Mouse (Mus musculus) liver, embryonic 13.5 days (tissue): ENCODE results near the gene Mpnd. TPM values are rescaled to one million over a fixed set of nuclear protein-coding genes. Genes with fewer than 3 reads are reported as not detected.
A peak's percentile ranks its signal among the peaks of the same experiment; 100 is the strongest.

Experiments used
- ATAC-seq: fragments of 200-750 bp; cut with Nextera tagmentation; 2 replicates; pipeline ENCODE4 v1.8.0; 2017; ENCODE audit warnings: low read depth, mild to moderate bottlenecking, moderate number of reproducible peaks, moderate library complexity
- DNase-seq: peaks from one replicate; pipeline ENCODE4 v3.0.0; 2022
- H3K27ac ChIP-seq: fragments of 300-500 bp; sonication (generic); 2 replicates; pipeline ENCODE4 v1.5.1; 2015; ENCODE audit warnings: moderate library complexity, mild to moderate bottlenecking, inconsistent platforms
- H3K27me3 ChIP-seq: fragments of 300-500 bp; sonication (generic); 2 replicates; pipeline ENCODE4 v1.6.1; 2015; ENCODE audit warnings: mild to moderate bottlenecking, inconsistent platforms
- H3K36me3 ChIP-seq: fragments of 300-500 bp; sonication (generic); 2 replicates; pipeline ENCODE4 v1.6.1; 2015; ENCODE audit warnings: mild to moderate bottlenecking, inconsistent platforms
- H3K4me1 ChIP-seq: fragments of 300-500 bp; sonication (generic); replicated peaks from 2 replicates; pipeline ENCODE4 v1.6.1; 2015; ENCODE audit warnings: inconsistent platforms
- H3K4me2 ChIP-seq: fragments of 300-500 bp; sonication (generic); 2 replicates; pipeline ENCODE4 v1.6.1; 2015; ENCODE audit warnings: inconsistent platforms, mild to moderate bottlenecking, moderate library complexity
- H3K4me3 ChIP-seq: fragments of 300-500 bp; sonication (generic); replicated peaks from 2 replicates; pipeline ENCODE4 v1.5.1; 2015; ENCODE audit warnings: mild to moderate bottlenecking, inconsistent platforms
- H3K9ac ChIP-seq: fragments of 300-500 bp; sonication (generic); 2 replicates; pipeline ENCODE4 v1.6.1; 2015; ENCODE audit warnings: mild to moderate bottlenecking, inconsistent platforms
- H3K9me3 ChIP-seq: fragments of 300-500 bp; sonication (generic); replicated peaks from 2 replicates; pipeline ENCODE4 v1.6.1; 2016; ENCODE audit warnings: inconsistent platforms
- WGBS: fragments of 180-500 bp; shearing (Covaris S2); methylation state at CpG from one replicate; pipeline ENCODE4 v1.1.7; 2015; ENCODE audit not compliant: insufficient replicate concordance; 5-methylcytosine and 5-hydroxymethylcytosine counted together
- polyA plus RNA-seq: library from polyadenylated mRNA; unstranded; fragments of >200 nt; fragmentation: Nextera tagmentation; extraction: Ambion mirVana; gene quantifications from 2 replicates; pipeline ENCODE4 v1.2.1, GENCODE M21; 2015

The Mpnd gene
- polyA plus RNA-seq, 1 experiment from 2014 or later = 14.5 TPM

GRCm38 (mm10) chr17:55986030-55986961 lies 19.2 kb upstream of the Mpnd start, which contains the start of gene Fsd1:
Gene Fsd1 (plus strand): TSS chr17:55986509.
- H3K27me3 ChIP-seq = peaks cover 35% of the 10 kb centered on the region
- H3K27ac ChIP-seq = no peak within 1 kb of the TSS
- 9% methylated on average over 34 of the region's 35 CpGs for WGBS
- H3K4me3 ChIP-seq = no peak within 1 kb of the TSS
- DNase-seq (no peak), ATAC-seq (no peak)
- no peaks in the 10 kb centered on the region for H3K9me3 ChIP-seq
- H3K4me2 ChIP-seq = peak within 1 kb of the TSS; percentile 15; the same call in 1 of the 2 replicates
- H3K9ac ChIP-seq = no peak within 1 kb of the TSS
- 0 out of 2 replicates have a peak, but pooled peaks cover 3% of the 10 kb centered on the region for H3K4me1 ChIP-seq
- no peaks in the 10 kb centered on the region for H3K36me3 ChIP-seq

- Histone ChIP-seq H3K4me3 (no peak overlapping the region), H3K27ac (no peak overlapping the region), H3K4me1 (0 out of 2 replicates have a peak, but pooled peaks cover 3% of the 10 kb centered on the region), H3K36me3 (no peaks in the 10 kb centered on the region), H3K9ac (no peak overlapping the region), H3K27me3 (peaks cover 28% of the 10 kb centered on the region), H3K4me2 (no peak overlapping the region), H3K9me3 (no peaks in the 10 kb centered on the region)
- WGBS = 57% methylated on average over 8 of the region's 8 CpGs
- ATAC-seq (no peak), DNase-seq (no peak)
Measured at GRCm38 (mm10) chr17:55990278-55990898, 15.1 kb upstream of the Mpnd start.

- Histone ChIP-seq H3K36me3 (no peaks in the 10 kb centered on the region), H3K9me3 (no peaks in the 10 kb centered on the region), H3K4me3 (no peak overlapping the region), H3K9ac (no peak overlapping the region), H3K27me3 (peaks cover 10% of the 10 kb centered on the region), H3K4me2 (no peak overlapping the region), H3K27ac (no peak overlapping the region), H3K4me1 (peaks cover 8% of the 10 kb centered on the region; the same call in 1 of the 2 replicates)
- DNase-seq = no peak
- ATAC-seq = no peak
- 68% methylated on average over 15 of the region's 15 CpGs for WGBS
Measured at GRCm38 (mm10) chr17:55996007-55996406, 9.5 kb upstream of the Mpnd start.

GRCm38 (mm10) chr17:55999794-56000499 lies 5.6 kb upstream of the Mpnd start:
- Histone ChIP-seq H3K9ac (no peak overlapping the region), H3K9me3 (no peaks in the 10 kb centered on the region), H3K36me3 (no peaks in the 10 kb centered on the region), H3K27ac (no peak overlapping the region), H3K27me3 (peaks cover 23% of the 10 kb centered on the region), H3K4me3 (no peak overlapping the region), H3K4me1 (peaks cover 8% of the 10 kb centered on the region; the same call in 1 of the 2 replicates), H3K4me2 (peak overlapping the region; percentile 34; the same call in 1 of the 2 replicates)
- DNase-seq = no peak
- WGBS = 9% methylated on average over 30 of the region's 30 CpGs
- ATAC-seq = peak; percentile 29; the same call in 1 of the 2 replicates

- DNase-seq (no peak), ATAC-seq (no peak)
- Histone ChIP-seq H3K9me3 (no peaks in the 10 kb centered on the region), H3K36me3 (no peaks in the 10 kb centered on the region), H3K4me3 (no peak overlapping the region), H3K9ac (no peak overlapping the region), H3K27me3 (peaks cover 28% of the 10 kb centered on the region), H3K27ac (no peak overlapping the region), H3K4me1 (peaks cover 25% of the 10 kb centered on the region), H3K4me2 (no peak overlapping the region)
- WGBS = 44% methylated on average over 3 of the region's 3 CpGs
Measured at GRCm38 (mm10) chr17:56003000-56003399, 2.5 kb upstream of the Mpnd start.

- Histone ChIP-seq H3K9ac (no peak overlapping the region), H3K27me3 (peaks cover 18% of the 10 kb centered on the region), H3K9me3 (no peaks in the 10 kb centered on the region), H3K4me2 (no peak overlapping the region), H3K4me1 (peaks cover 42% of the 10 kb centered on the region), H3K4me3 (no peak overlapping the region), H3K36me3 (no peaks in the 10 kb centered on the region), H3K27ac (peak overlapping the region; percentile 74)
- no peak for DNase-seq
- no peak for ATAC-seq
- 60% methylated on average over 10 of the region's 10 CpGs for WGBS
Measured at GRCm38 (mm10) chr17:56006956-56007355, 1.4 kb downstream of the Mpnd start.

- no peaks in the 10 kb centered on the region for H3K9me3 ChIP-seq
- 0 out of 2 replicates have a peak, but pooled peaks have one; percentile 0 for ATAC-seq
- 38% methylated on average over 14 of the region's 14 CpGs for WGBS
- H3K4me3 ChIP-seq = peak overlapping the region; percentile 77; the same call in 1 of the 2 replicates
- DNase-seq = no peak
- H3K36me3 ChIP-seq = no peaks in the 10 kb centered on the region
- H3K4me2 ChIP-seq = peak overlapping the region; percentile 97
- no peak overlapping the region for H3K9ac ChIP-seq
- peak overlapping the region; percentile 74 for H3K27ac ChIP-seq
- peaks cover 42% of the 10 kb centered on the region for H3K4me1 ChIP-seq
- H3K27me3 ChIP-seq = peaks cover 16% of the 10 kb centered on the region
Measured at GRCm38 (mm10) chr17:56007444-56008355, 2.2 kb downstream of the Mpnd start.

- peak overlapping the region; percentile 81 for H3K27ac ChIP-seq
- under 1% methylated on average over 21 of the region's 21 CpGs for WGBS
Measured at GRCm38 (mm10) chr17:56008356-56009087, 3.0 kb downstream of the Mpnd start.

GRCm38 (mm10) chr17:56009088-56009961 lies 3.8 kb downstream of the Mpnd start:
- H3K27me3 ChIP-seq = peaks cover 8% of the 10 kb centered on the region
- H3K9me3 ChIP-seq = no peaks in the 10 kb centered on the region
- DNase-seq (peak; percentile 89), ATAC-seq (peak; percentile 90)
- peak overlapping the region; percentile 77 for H3K4me3 ChIP-seq
- H3K4me1 ChIP-seq = peaks cover 42% of the 10 kb centered on the region
- WGBS = 1% methylated on average over 62 of the region's 62 CpGs
- 0 out of 2 replicates have a peak, but pooled peaks cover 6% of the 10 kb centered on the region for H3K36me3 ChIP-seq
- peak overlapping the region; percentile 97 for H3K4me2 ChIP-seq
- peak overlapping the region; percentile 81 for H3K27ac ChIP-seq
- peak overlapping the region; percentile 75 for H3K9ac ChIP-seq

More at GRCm38 (mm10) chr17:56008356-56009087, 3.0 kb downstream of the Mpnd start:
- Histone ChIP-seq H3K9ac (peak overlapping the region; percentile 75), H3K36me3 (0 out of 2 replicates have a peak, but pooled peaks cover 4% of the 10 kb centered on the region), H3K27me3 (peaks cover 8% of the 10 kb centered on the region), H3K4me2 (peak overlapping the region; percentile 97), H3K4me3 (peak overlapping the region; percentile 77), H3K4me1 (peaks cover 42% of the 10 kb centered on the region), H3K9me3 (no peaks in the 10 kb centered on the region)
- ATAC-seq = peak; percentile 83
- DNase-seq = peak; percentile 87
